Mouse (Mus musculus): Measurements from ENCODE around the gene Scgb1b30.
A peak's percentile ranks its signal among the peaks of the same experiment; 100 is the strongest.
"Not testable (repeated sequence)": the region's sequence is repeated elsewhere in the genome, so short reads cannot be mapped to it uniquely, and the experiment has no call there.

The Scgb1b30 gene

DNA sequence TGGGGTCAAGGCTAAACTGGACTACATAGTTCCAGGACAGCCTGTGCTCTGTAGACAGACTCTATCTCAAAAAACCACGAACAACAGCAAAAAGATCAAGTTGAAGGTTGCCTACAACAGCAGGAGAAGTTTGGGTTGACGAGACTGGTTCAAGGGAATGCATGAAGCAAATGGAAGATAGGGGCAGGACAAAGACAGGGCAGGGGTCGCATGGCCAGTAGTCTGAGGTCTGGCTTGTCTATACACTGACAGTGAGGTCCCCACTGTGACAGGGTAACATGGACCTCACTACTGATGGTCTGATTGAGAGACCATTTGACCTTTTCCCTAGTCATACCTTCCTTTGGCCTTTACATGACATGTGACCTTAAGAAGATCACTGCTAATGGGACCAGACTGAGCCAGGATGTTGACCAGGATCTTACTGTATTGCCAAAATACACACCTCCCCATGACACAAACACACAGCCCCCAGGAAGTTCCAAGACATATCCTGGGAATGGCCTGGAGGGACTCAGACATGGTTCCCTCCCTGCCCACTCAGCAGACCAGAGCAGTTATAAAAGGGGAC lies at the start of gene Scgb1b30:
Gene Scgb1b30, plus strand, starts transcription at position 521 of the 571 bp plus-strand sequence.
- DNase-seq (ENCODE audit: low spot score), result no peak

DNA sequence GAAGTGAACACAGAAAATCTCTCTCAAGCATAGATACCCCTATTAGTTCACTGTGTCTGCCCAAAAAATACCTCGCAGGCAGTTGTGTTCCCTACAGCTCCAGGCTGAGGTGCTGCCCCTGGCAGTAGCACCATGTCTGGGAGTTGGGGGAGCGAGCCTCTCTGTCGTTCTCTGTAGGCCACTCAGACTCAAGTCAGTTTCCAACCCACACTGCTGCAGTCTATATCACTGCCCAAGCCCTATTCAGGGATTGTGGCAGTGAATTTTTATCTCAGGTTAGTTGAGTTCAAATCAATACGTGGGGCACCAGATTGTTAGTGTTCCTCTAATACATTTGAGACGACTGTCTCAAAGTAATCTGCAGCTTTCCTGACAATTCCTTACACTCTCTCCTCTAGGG lies 27.1 kb upstream of the Scgb1b30 start:
- not testable (repeated sequence) for DNase-seq (ENCODE audit: low spot score)

DNA sequence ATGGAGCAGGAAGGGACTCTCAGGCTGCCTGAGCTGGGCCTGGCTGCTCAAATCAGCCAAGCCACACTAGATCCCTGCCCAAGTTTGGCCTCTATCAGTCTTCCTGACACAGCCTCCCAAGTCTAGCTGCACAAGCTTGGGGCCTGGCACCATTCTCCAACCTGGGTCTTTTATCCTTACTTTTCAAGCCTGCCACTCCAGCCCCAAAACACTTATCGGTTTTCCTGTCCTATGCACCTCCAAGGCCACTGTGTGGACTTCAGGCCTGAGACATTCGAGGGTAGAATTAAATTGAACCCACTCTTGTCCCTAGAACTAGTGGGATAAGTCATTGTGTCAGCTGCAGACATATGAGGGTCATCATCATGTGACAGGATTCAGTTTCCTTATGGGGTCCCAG lies 4.8 kb downstream of the Scgb1b30 start:
- DNase-seq (ENCODE audit: low spot score), result no peak

DNA sequence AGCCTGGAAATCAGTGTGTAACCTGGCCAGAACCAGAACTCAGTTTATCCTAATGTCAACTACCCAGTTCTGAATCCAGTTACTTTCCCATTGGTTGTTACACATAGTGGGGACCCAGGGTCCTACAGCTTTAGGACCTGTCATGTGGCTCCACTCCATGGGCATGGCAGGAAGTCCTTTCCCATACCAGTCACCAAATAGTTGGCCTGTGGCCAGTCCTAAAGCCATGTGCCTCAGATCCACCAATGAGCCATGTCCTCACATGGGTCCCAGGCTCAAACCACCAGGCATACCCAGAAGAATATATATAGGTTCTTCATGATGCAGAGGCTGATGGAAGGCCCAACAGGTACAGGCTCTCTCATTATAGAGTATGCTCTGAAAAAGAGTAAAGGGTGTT lies 6.0 kb downstream of the Scgb1b30 start:
- no peak for DNase-seq (ENCODE audit: low spot score)

DNA sequence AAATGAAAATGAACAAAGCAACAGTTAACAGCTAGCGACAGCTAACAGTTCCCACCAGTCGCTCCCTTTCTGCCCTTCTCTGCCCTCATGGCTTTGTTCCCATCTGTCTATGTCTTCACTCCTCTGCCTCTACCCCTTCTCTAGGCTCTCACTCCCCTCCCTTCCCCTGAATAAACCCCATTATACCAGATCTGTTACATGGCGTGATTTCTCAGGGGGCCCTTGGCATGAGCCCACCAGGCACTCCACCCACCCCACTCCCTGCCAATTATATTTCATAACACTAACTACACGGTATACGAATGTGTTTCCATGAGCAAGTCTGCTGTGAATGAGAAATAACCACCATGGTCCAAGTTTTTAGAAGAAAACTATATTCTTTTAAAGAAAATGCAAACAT lies 14.0 kb downstream of the Scgb1b30 start:
- DNase-seq (ENCODE audit: low spot score), result no peak

DNA sequence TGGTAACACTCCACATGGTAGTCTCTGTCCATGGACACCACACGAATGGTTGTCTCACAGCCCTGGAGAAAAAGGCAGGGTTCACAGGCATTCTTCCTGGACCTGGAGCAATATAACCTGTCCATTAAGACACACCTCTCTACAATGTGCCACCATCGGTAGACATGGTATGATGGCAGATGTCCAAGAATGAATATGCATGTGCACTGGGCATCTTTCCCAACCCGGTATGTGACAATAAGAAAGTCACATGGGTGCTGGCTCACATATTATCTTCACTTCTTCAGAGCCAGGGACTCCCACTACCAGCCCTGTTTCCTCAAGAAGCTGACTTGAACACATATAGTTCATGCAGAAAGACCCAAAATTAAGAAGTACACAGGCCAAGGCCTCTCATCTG lies 21.4 kb downstream of the Scgb1b30 start:
- DNase-seq (ENCODE audit: low spot score), result no peak

DNA sequence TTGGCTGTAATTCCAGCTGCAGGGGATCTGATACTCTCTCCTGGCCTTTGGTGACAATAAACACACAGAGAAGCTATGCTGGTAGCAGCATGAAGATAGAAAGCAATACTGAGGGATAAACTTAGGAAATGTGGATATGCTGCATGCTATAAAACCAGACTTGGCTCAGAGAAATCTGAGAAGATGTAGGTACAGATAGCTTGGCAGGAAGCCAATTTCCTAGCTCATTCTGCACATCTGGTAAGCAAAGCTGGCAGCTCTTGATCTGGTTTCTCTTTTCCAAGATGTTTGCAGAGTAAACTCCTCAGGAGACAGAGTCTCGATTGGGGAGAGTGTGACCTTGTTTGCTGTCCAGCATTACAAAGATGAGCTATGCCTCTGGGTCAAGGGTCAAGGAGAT lies 25.4 kb downstream of the Scgb1b30 start:
- not testable (repeated sequence) for DNase-seq (ENCODE audit: low spot score)

DNA sequence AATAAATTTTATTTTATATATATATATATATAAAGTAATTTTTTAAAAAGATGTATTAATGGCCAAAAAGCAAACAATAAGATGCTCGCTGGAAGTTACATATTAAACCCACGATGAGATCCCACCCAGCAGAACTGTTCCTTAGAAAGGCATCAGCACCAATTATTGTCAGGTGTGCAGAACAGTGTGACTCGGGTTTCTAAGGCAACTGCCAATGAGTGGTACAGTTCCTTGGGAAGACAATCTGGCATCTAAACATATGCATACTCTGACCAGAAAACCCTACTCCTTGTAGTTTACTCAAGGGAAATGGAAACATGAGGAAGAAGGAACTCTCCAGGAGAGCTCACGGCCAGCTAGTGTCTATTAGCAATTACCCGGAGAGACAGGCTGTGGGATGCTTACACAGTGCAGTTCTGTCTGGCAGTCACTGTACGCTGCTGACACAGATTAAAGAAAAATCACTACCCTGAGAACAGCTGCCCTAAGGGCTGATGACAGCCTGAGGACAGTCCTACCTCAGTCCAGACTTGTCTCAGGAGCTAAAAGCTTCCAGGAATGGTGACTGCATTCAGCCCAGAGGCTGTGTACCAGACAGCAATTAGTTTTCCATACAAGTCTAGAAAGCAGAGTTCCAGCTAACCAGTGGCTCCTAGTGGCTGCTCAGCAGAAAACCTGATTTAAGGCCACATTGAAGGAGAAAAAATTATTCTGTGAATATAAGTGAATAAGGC lies 27.9 kb downstream of the Scgb1b30 start:
- DNase-seq (ENCODE audit: low spot score), result no peak

DNA sequence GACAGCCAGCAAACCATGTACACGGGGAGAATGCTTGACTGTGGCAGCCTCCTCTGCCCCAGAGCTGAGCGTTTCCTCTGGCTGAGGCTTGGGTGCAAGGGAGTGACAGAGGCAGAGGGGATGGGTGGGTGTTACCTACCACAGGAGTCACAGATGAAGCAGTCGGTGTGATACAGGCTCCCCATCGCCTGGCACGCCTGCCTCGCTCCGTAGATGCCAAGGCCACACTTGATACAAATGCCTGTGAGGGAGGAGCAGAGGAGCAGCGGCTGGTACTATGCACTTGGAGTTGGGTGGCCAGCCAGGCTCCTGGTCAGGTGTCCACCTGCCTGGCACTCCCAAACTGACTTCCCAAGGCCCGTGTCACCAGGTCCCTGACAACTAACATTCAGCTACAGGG lies 30.1 kb downstream of the Scgb1b30 start:
- DNase-seq (ENCODE audit: low spot score), result no peak

DNA sequence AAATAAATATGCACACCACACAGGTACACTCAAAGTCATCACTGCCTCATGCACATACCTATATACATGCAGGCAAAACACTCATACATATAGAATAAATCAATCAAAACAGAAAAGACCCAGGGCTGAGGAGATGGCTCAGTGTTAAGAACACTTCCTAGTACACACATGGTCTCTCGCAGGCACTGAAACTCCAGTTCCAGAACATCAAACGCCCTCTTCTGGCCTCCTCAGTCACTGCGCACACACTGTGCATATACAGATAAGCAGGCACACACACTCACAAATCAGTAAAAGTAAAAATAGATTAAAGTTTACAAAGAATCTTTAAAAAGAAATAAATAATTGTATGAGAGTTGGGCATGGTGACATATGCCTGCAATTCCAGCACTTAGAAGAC lies 31.1 kb downstream of the Scgb1b30 start:
- no peak for DNase-seq (ENCODE audit: low spot score)

DNA sequence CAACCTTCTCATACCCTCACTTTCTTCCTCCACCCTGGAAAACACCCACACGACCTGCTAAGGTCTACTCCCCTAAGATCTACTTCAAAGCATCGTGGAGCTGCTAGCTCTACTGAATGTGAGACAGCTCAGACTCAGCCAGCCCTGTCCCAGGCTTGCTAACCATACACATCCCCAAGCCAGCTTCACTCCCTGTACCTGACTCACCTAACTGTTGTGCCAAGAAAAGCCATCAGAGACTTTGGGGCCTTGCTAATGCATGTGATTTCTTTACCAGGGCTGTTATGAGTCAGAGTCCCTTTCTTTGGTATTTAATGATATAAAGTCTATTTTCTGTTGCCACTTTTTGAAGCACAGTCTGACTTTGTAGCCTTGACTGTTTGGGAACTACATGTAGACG lies 35.9 kb downstream of the Scgb1b30 start:
- DNase-seq (ENCODE audit: low spot score), result no peak

DNA sequence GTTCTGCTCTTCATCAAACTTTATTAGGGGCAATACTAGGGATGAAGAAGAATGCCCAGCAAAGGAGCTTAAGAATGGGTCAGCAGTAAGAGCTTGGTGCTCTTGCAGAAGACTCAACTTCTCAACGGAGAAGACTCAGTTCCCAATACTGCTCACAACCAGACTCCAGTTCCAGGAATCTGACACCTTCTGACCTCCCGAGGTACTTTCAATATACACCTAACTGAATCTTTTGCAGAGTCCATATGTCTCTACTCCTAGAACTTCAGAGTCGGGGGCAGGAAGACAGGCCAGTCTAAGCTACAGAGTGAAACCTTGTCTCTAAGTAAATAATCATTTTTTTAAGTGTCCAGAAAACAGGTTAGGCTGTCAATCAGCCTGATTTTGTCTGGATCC lies 36.7 kb downstream of the Scgb1b30 start:
- DNase-seq (ENCODE audit: low spot score), result no peak

DNA sequence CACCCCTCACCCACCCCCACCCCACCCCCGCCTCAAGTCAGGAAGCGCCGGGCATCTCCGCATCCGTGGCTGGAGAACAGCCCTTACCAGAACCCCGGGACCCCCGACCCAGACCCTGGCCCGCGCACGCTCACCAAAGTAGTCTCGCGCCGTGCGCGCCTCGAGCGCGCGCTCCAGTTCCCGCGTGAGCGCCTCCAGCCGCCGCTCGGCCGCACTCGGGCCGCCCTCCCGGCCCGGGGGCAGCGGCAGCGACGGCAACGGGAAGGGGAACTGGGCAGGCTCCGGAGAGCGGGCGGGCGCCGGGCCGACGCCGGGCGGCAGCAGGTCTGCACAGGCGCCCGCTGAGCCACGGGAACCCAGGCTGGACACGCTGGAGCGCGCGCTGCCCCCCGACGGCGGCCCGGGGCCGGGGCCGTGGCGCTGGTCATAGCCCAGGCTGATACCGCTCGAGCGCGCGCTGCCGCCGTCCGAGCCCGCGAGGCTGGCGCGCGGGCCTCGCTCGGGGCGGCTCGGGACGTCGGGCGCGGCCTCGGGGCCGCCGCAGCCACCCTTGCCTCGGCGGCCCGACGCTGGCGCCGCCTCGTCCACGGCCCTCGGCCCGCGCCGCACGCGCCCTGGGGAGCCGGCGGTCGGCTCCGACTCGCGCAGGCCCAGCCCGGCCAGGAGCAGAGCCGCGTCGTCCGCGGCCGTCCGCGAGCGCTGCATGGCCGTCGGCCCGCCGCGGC lies 37.3 kb downstream of the Scgb1b30 start:
- DNase-seq (ENCODE audit: low spot score), result no peak

DNA sequence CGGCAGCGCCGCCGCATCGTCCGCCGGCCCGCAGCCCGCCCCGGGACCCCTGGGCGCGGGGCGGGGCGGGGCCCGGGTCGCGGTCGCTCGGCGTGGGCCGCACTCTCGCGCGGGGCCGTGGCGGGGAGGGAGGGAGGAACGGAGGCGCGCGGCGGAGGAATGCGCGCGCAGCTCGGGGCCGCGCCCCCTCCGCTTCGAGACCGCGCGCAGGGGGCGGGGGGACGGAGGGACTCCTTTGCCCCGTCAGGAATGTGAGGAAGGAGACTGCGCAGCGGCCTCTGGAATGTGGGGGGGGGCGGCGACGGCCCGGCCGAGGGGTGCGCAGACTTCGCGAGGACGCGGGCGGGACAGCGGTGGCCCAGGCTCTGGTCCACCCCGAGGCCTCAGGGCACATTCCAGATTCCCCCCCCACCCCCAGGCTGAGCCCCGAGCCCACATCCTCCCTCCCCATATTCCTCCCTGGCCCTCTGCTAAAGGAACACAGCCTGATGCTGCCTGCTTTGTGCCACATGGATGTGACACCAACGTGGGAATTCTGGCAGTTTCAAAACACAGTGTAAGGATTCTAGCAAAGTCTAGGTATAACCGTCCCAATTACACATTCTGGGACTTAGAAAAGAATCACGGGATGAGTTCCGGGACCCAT lies 38.0 kb downstream of the Scgb1b30 start, which contains the start of gene Wtip:
Gene Wtip, minus strand, starts transcription at position 152 of the 646 bp plus-strand sequence.
- peak; percentile 31 for DNase-seq (ENCODE audit: low spot score)

DNA sequence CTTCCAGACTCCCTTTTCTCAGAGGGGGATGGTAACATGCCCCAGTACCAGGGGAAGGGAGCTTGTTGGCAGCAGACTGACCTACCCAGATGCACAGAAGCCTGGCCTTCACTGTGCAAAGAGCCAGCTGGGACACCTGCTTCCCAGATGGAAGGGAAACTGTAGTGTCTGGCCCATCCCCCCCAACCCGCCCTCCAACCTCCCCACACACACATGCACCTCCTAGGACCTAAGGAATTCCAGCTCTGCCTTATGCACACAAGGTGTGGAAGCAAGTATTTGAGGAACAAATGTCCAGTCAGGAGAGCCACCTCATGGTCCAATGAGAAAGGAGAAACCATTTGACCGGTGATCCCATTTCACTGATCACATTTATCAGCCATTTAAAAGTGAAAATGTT lies 39.1 kb downstream of the Scgb1b30 start:
- no peak for DNase-seq (ENCODE audit: low spot score)

DNA sequence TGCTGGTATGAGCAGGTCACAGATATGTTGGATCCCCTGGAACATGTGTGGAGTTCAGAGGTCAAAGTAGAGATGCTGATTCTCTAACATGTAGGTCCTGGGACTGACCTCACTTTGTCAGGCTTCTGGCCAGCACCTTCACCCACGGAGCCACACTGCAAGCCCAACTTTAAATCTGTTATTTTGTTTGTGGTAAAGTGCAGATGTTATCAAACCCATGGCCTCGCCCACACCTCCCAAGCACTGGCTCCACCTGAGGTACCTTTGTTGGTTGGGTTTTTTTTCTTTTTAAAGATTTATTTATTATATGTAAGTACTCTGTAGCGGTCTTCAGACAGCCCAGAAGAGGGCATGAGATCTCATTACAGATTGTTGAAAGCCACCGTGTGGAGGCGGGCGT lies 44.3 kb downstream of the Scgb1b30 start:
- DNase-seq (ENCODE audit: low spot score), result no peak

DNA sequence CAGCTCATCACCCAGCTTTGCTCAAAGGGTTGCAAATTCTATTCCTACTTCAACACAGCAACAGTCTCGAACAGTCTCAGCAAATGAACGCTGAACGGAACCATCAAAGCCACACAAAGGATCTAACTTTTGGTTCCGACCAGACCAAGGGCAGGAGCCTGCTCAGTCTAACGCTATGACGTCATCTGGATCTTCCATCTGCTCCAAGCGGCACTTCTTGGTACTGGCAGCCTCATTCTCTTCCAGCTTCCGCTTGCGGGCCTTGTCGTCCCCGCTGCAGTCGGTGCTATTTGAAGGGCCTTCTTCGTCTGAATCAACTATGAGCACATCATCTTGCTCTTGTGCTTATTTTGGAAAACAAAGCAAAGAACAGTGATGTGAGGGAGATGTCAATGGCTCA lies 45.9 kb downstream of the Scgb1b30 start:
- no peak for DNase-seq (ENCODE audit: low spot score)

DNA sequence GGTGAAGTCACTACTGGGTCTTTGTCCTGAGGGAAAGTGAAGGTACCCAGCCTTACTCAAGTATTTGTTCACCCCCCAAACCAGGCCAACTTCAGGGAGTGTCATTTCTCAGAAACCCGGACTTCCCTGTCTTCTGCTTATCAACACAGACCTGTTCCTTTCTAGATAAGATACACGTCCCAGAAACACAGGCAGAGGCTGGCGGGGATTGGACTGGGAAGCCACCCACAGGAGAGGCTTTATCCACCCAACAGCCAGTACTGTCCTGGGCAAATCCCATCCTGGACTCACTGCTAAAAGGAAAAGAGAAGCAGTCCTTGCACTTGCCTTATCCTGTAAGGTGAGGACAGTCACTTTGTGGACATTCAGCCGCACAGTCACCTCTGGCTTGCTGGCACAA lies 52.0 kb downstream of the Scgb1b30 start:
- no peak for DNase-seq (ENCODE audit: low spot score)

All from urinary bladder, postnatal 10 days (tissue).